6 mouse cellular contexts compared by ENCODE assay signal in genomic region chr4:3087616-3088015, GRCm38 (mm10).
DNase-seq lines count a peak whose midpoint lies in the region; ATAC-seq and TF ChIP-seq lines count a peak whose summit lies in the region.
"Not testable (repeated sequence)": the region's sequence is repeated elsewhere in the genome, so short reads cannot be mapped to it uniquely, and the experiment has no call there.

No protein-coding gene starts in this region.

- not testable (repeated sequence) for H3K9ac ChIP-seq in hindbrain, postnatal 0 days (replicated peaks; ENCODE audit: low read length); liver, embryonic 11.5 days (ENCODE audit: low read depth, low read length)

- not testable (repeated sequence) for H3K27ac ChIP-seq in hindbrain, postnatal 0 days; liver, embryonic 11.5 days (ENCODE audit: low read depth, low read length)

- H3K4me3 ChIP-seq in hindbrain, postnatal 0 days (ENCODE audit: low read length); liver, embryonic 11.5 days (ENCODE audit: low read depth, low read length): not testable (repeated sequence)

- peak; percentile 0 for DNase-seq in adrenal gland, postnatal 10 days
- peak; percentile 0 for DNase-seq in embryo, embryonic 10.5 days (ENCODE audit: low spot score)
- peak; percentile 0 for DNase-seq in hindbrain, postnatal 0 days (ENCODE audit: low spot score)
- DNase-seq in liver, embryonic 11.5 days (ENCODE audit: low spot score): peak; percentile 22
- DNase-seq in testis, postnatal 14 days (ENCODE audit: low spot score): peak; percentile 2
- peak; percentile 0 for DNase-seq in yolk sac, embryonic 10.5 days (ENCODE audit: low spot score)

- H3K4me1 ChIP-seq in hindbrain, postnatal 0 days (ENCODE audit: insufficient read depth, low read length); liver, embryonic 11.5 days (replicated peaks; ENCODE audit: control insufficient read depth, insufficient read depth, low read length): not testable (repeated sequence)

- H3K36me3 ChIP-seq in hindbrain, postnatal 0 days (ENCODE audit: insufficient read depth, low read length); liver, embryonic 11.5 days (ENCODE audit: control insufficient read depth, insufficient read depth, low read length): not testable (repeated sequence)

- H3K9me3 ChIP-seq in hindbrain, postnatal 0 days (ENCODE audit: low read length): peaks cover 60% of the 10 kb centered on the region
- H3K9me3 ChIP-seq in liver, embryonic 11.5 days (ENCODE audit: control insufficient read depth, low read length): peaks cover 43% of the 10 kb centered on the region

- TF ChIP-seq CTCF in hindbrain, postnatal 0 days (IDR thresholded peaks at IDR 0.05; ENCODE audit: low read depth): not testable (repeated sequence)

- not testable (repeated sequence) for H3K4me2 ChIP-seq in hindbrain, postnatal 0 days (ENCODE audit: low read depth, low read length); liver, embryonic 11.5 days

- not testable (repeated sequence) for ATAC-seq in hindbrain, postnatal 0 days; liver, embryonic 11.5 days (replicated peaks; ENCODE audit: low FRiP score)

- WGBS in hindbrain, postnatal 0 days: 75% methylated on average over 7 of the region's 7 CpGs
- 71% methylated on average over 7 of the region's 7 CpGs for WGBS in liver, embryonic 11.5 days

- H3K27me3 ChIP-seq in hindbrain, postnatal 0 days (ENCODE audit: insufficient read depth, low read length); liver, embryonic 11.5 days (replicated peaks; ENCODE audit: control insufficient read depth, insufficient read depth, low read length): not testable (repeated sequence)
